Mouse (Mus musculus) neutrophil, adult 83 days (primary cell): ENCODE measurements around the gene Acta1. TPM values are rescaled to one million over a fixed set of nuclear protein-coding genes. Genes with fewer than 3 reads are reported as not detected.

Experiments
- total RNA-seq, 2 experiments: library from RNA; stranded (reverse); gene quantifications; one replicate each; pipeline ENCODE4 v1.2.4; 2023

The Acta1 gene
- 1 to 10 TPM; 2.0 to 4.7 TPM for total RNA-seq

GRCm38 (mm10) chr8:123894502-123895097, at the start of gene Acta1:
Acta1 (minus strand) TSS chr8:123894751.

GRCm38 (mm10) chr8:123859648-123860259, 34.8 kb downstream of the Acta1 start, which contains the start of gene Ccsap:
Ccsap (minus strand) TSS chr8:123860209.

Other genes with a start within 250 kb of the Acta1 start
- 10 to 100 TPM; 47.8 to 49.2 TPM for gene Rhou, start 240.8 kb downstream of the Acta1 start, total RNA-seq
- under 1 TPM; 0.64 to 0.96 TPM for gene Rab4a, start 88.8 kb downstream of the Acta1 start, total RNA-seq
- 1 to 10 TPM; 5.4 to 5.7 TPM for gene Ccsap, start 34.5 kb downstream of the Acta1 start, total RNA-seq
- 10 to 100 TPM; 16.8 to 17.0 TPM for gene Nup133, start 54.5 kb upstream of the Acta1 start, total RNA-seq
- 10 to 100 TPM; 20.5 to 27.7 TPM for gene Abcb10, start 88.4 kb upstream of the Acta1 start, total RNA-seq
- gene Taf5l, start 126.6 kb upstream of the Acta1 start, total RNA-seq, result 10 to 100 TPM; 15.2 to 15.7 TPM
- gene Urb2, start 126.8 kb upstream of the Acta1 start, total RNA-seq, result 1 to 10 TPM; 6.1 to 7.0 TPM